Mouse (Mus musculus): ENCODE data around the gene Ilf3. TPM values are rescaled to one million over a fixed set of nuclear protein-coding genes. Genes with fewer than 3 reads are reported as not detected.

Gene Ilf3
- total RNA-seq, 2 experiments from 2014 or later: 15.2 to 16.5 TPM

Other genes with a start within 250 kb of the Ilf3 start
- gene Tyk2, start 236.6 kb upstream of the Ilf3 start, total RNA-seq (2015; ENCODE audit: low replicate concordance): 2.7 and 4.2 TPM in 2 replicates
- 3.3 and 5.3 TPM in 2 replicates for gene Tyk2, start 236.6 kb upstream of the Ilf3 start, total RNA-seq (2017; ENCODE audit: low replicate concordance)
- gene Cdc37, start 217.9 kb upstream of the Ilf3 start, total RNA-seq (2015; ENCODE audit: low replicate concordance): 21.9 and 29.8 TPM in 2 replicates
- 35.5 and 75.3 TPM in 2 replicates for gene Cdc37, start 217.9 kb upstream of the Ilf3 start, total RNA-seq (2017; ENCODE audit: low replicate concordance)
- 2.5 and 2.7 TPM in 2 replicates for gene Pde4a, start 202.2 kb upstream of the Ilf3 start, total RNA-seq (2015; ENCODE audit: low replicate concordance)
- 0.77 and 1.1 TPM in 2 replicates for gene Pde4a, start 202.2 kb upstream of the Ilf3 start, total RNA-seq (2017; ENCODE audit: low replicate concordance)
- 4.6 and 6.9 TPM in 2 replicates for gene Keap1, start 128.5 kb upstream of the Ilf3 start, total RNA-seq (2015; ENCODE audit: low replicate concordance)
- 6.8 and 8.9 TPM in 2 replicates for gene Keap1, start 128.5 kb upstream of the Ilf3 start, total RNA-seq (2017; ENCODE audit: low replicate concordance)
- gene S1pr5, start 119.4 kb upstream of the Ilf3 start, total RNA-seq (2015; ENCODE audit: low replicate concordance): 1.7 TPM in 1 of 2 replicates, not detected in the other
- 1.1 and 3.2 TPM in 2 replicates for gene S1pr5, start 119.4 kb upstream of the Ilf3 start, total RNA-seq (2017; ENCODE audit: low replicate concordance)
- 11.9 TPM in 2 replicates for gene Atg4d, start 102.6 kb upstream of the Ilf3 start, total RNA-seq (2015; ENCODE audit: low replicate concordance)
- gene Atg4d, start 102.6 kb upstream of the Ilf3 start, total RNA-seq (2017; ENCODE audit: low replicate concordance): 31.9 and 59.8 TPM in 2 replicates
- gene Kri1, start 79.9 kb upstream of the Ilf3 start, total RNA-seq (2015; ENCODE audit: low replicate concordance): 14.0 and 26.7 TPM in 2 replicates
- gene Kri1, start 79.9 kb upstream of the Ilf3 start, total RNA-seq (2017; ENCODE audit: low replicate concordance): 16.7 and 22.3 TPM in 2 replicates
- 29.4 and 40.1 TPM in 2 replicates for gene Cdkn2d, start 76.5 kb upstream of the Ilf3 start, total RNA-seq (2015; ENCODE audit: low replicate concordance)
- gene Cdkn2d, start 76.5 kb upstream of the Ilf3 start, total RNA-seq (2017; ENCODE audit: low replicate concordance): 15.9 and 25.5 TPM in 2 replicates
- gene Ap1m2, start 55.5 kb upstream of the Ilf3 start, total RNA-seq (2015; ENCODE audit: low replicate concordance): 0.58 TPM in 1 of 2 replicates, not detected in the other
- gene Ap1m2, start 55.5 kb upstream of the Ilf3 start, total RNA-seq (2017; ENCODE audit: low replicate concordance): not detected in 2 replicates
- 10.6 and 17.1 TPM in 2 replicates for gene Slc44a2, start 47.2 kb upstream of the Ilf3 start, total RNA-seq (2015; ENCODE audit: low replicate concordance)
- 11.7 and 14.5 TPM in 2 replicates for gene Slc44a2, start 47.2 kb upstream of the Ilf3 start, total RNA-seq (2017; ENCODE audit: low replicate concordance)
- 1.7 and 8.8 TPM in 2 replicates for gene Qtrt1, start 44.0 kb downstream of the Ilf3 start, total RNA-seq (2015; ENCODE audit: low replicate concordance)
- gene Qtrt1, start 44.0 kb downstream of the Ilf3 start, total RNA-seq (2017; ENCODE audit: low replicate concordance): 1.4 and 5.1 TPM in 2 replicates
- gene Dnm2, start 57.0 kb downstream of the Ilf3 start, total RNA-seq (2015; ENCODE audit: low replicate concordance): 40.5 and 46.4 TPM in 2 replicates
- gene Dnm2, start 57.0 kb downstream of the Ilf3 start, total RNA-seq (2017; ENCODE audit: low replicate concordance): 72.2 and 100 TPM in 2 replicates
- 2.1 and 3.6 TPM in 2 replicates for gene Tmed1, start 142.4 kb downstream of the Ilf3 start, total RNA-seq (2015; ENCODE audit: low replicate concordance)
- gene Tmed1, start 142.4 kb downstream of the Ilf3 start, total RNA-seq (2017; ENCODE audit: low replicate concordance): 0.85 and 5.9 TPM in 2 replicates
- gene AB124611, start 158.3 kb downstream of the Ilf3 start, total RNA-seq (2015; ENCODE audit: low replicate concordance): 37.3 and 39.5 TPM in 2 replicates
- gene AB124611, start 158.3 kb downstream of the Ilf3 start, total RNA-seq (2017; ENCODE audit: low replicate concordance): 39.3 and 42.3 TPM in 2 replicates
- gene Carm1, start 179.0 kb downstream of the Ilf3 start, total RNA-seq (2015; ENCODE audit: low replicate concordance): 35.7 and 90.5 TPM in 2 replicates
- 51.5 and 54.9 TPM in 2 replicates for gene Carm1, start 179.0 kb downstream of the Ilf3 start, total RNA-seq (2017; ENCODE audit: low replicate concordance)
- gene Timm29, start 224.9 kb downstream of the Ilf3 start, total RNA-seq (2015; ENCODE audit: low replicate concordance): 11.1 and 16.7 TPM in 2 replicates
- 16.2 and 17.0 TPM in 2 replicates for gene Timm29, start 224.9 kb downstream of the Ilf3 start, total RNA-seq (2017; ENCODE audit: low replicate concordance)
- 1.3 and 2.3 TPM in 2 replicates for gene Yipf2, start 225.0 kb downstream of the Ilf3 start, total RNA-seq (2015; ENCODE audit: low replicate concordance)
- 2.6 and 5.7 TPM in 2 replicates for gene Yipf2, start 225.0 kb downstream of the Ilf3 start, total RNA-seq (2017; ENCODE audit: low replicate concordance)
- 18.4 and 19.6 TPM in 2 replicates for gene Smarca4, start 248.3 kb downstream of the Ilf3 start, total RNA-seq (2015; ENCODE audit: low replicate concordance)
- 25.8 and 33.6 TPM in 2 replicates for gene Smarca4, start 248.3 kb downstream of the Ilf3 start, total RNA-seq (2017; ENCODE audit: low replicate concordance)